Mouse (Mus musculus) layer of hippocampus, postnatal 25 days (tissue): Measurements from ENCODE around the gene Morf4l1. TPM values are rescaled to one million over a fixed set of nuclear protein-coding genes. Genes with fewer than 3 reads are reported as not detected.
"Not testable (repeated sequence)": the region's sequence is repeated elsewhere in the genome, so short reads cannot be mapped to it uniquely, and the experiment has no call there.

Source experiments
- DNase-seq, 2 experiments: peaks; one replicate each; pipeline ENCODE4 v3.0.0; 2022; ENCODE audit warnings: mixed read lengths in 2 of 2, low spot score in 1 of 2; ENCODE audit errors: extremely low spot score in 1 of 2
- total RNA-seq, 2 experiments: library from RNA; stranded (reverse); gene quantifications; 2 replicates each; pipeline ENCODE4 v1.2.3; 2021

The Morf4l1 gene
- total RNA-seq, 2 experiments from 2014 or later, result 401 to 432 TPM

DNA sequence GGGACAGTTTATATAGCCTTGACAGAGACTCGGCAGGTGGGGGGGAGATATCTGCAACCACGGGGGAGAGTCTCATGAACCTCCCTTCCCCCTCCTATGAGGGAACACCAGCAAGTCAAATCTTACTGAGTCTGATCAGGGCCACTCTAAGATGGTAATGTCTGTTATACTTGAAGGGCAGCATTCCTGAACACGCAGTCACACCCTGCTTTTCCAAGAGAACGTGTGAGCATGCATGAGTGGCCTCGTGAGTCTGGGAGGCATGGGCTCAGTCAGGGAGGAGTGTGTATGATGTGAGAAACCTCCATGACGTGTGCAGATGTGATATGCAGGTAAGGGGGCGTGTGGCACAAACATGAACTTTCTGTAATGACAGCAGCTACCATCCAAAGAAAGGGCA is 45.1 kb downstream of the Morf4l1 start:
- DNase-seq, result no peak

DNA sequence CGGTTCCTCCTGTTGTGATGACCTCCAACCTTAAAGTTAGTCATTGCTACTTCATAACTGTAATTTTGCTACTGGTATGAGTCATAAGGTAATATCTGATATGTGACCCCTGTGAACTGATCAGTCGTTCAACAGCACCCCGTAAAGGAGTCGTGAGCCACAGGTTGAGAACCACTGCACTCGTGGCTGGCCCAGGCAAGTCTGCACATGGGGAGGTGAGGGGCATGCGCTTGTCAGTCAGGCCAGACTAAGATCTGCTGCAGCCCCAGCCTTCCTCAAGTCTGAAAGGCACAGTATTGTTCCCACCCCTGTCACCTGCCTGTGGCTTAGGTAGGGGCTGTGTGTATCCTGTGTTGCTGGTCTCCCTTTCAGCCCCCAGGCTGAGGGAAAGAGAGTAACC is 45.8 kb downstream of the Morf4l1 start:
- no peak for DNase-seq

DNA sequence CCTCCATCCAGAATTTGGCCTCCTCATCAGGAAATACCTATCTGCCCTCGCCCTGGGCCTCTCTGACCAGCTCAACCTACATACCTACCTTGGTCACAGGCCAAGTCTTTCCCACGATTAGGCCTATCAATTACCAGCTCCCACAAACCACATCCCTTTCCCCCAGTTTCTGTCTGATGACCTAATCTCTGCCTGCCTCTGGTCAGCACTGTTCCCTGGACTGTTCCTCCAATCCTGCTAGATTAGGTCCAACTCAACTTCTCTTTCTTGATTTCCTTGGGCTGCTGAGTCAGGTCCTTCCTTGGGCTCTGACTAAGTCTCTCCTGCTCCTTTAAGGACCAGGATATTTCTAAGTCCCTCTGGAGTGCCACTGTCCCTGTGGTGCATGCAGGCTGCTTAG is 47.2 kb downstream of the Morf4l1 start:
- DNase-seq, result no peak

DNA sequence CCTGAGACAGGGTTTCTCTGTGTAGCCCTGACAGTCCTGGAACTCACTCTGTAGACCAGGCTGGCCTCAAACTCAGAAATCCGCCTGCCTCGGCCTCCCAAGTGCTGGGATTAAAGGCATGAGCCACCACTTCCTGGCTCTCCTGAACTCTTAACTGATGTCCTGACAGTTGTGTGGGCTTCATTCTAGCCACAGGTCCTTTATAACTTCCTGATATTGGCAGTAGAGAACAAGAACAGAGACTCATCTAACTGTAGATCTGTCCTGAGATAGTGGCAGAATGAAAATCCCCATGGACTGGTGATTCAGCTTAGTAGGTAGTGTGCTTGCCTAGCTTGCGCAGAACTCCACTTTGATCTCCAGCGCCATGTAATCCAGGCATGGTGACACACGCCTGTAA is 53.6 kb downstream of the Morf4l1 start:
- not testable (repeated sequence) for DNase-seq

DNA sequence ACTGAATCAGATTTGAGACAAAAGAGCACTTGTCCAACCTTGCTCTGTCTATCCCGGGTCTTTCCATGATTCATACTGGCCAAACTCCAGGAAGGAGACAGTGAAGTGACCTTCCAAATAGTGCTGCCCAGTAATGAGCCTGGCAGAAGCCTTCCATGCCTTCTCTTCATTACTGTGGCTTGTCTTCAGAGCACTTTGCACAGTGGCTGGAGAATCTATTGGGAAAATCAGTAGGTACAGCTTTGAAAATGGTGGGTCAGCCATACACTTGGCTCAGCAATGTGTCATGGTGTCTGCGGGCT is 54.0 kb downstream of the Morf4l1 start:
- DNase-seq, result no peak

DNA sequence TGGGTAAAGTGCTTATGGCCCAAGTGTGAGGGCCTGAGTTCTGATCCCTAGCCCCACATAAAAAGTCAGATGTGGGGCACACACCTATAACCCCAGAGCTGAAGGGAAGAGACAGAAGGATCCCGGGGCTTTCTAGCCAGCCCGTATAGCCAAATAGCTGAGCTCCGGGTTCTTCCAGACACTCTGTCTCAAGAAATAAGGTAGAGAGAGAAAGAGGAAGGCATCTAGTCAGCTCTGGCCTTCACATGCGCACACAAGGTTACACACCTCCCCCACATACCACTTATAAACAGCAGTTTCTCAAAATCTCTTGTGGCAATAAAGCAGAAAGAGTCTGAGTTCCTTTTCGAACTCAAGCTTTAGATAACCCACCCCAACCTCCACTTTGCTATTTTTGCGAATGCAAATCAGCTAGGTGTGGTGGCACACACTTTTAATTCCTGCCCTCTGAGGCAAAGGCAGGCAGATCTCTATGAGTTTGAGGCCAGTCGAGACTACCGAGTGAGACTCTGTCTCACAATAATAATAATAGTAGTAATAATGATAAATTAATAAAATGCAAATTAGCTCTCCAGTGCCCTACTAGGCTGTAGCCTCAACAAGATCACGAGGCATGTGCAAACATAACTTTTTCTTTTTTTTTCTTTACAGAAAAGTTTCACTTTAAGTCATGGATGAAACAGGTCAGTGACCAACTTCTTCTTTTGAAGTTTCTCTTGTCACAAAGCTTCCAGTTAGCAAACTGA is 54.6 kb downstream of the Morf4l1 start:
- DNase-seq, result no peak

DNA sequence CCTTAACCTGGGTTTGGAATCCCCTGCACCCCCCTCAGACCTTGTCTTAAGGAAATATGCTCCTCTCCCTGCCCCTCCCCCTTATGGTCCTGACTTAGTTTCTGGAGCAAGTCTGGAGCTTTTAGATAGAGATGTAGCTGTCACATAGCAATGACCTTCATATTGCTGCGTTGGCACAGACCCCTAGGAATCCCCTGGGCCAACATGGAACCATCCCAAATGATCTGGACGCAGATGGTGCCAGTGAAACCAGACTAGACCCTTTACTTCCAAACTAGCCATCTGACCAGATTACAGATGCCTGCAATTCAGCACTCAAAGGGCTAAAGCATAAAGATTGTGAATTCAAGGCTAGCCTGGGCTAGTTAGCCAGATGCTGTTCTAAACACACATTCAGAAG is 57.9 kb downstream of the Morf4l1 start:
- no peak for DNase-seq

DNA sequence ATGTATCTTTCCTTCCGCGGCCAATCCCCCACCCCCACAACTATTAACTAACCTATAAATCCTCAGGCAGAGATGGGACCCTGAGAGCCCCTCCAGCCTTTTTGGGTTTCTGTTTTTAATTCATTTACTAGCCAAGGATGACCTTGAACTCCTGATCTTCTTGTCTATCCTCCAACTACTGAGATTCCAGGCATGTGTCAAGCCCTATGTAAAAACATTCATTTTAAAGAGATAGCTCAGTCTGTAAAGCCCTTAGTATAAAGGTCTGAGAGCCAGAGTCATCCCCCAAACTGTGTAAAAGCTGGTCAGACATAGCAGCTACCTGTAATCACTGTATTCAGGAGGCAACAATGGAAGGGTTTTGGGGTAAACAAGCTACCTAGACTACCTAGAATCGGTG is 58.7 kb downstream of the Morf4l1 start:
- DNase-seq, result no peak

DNA sequence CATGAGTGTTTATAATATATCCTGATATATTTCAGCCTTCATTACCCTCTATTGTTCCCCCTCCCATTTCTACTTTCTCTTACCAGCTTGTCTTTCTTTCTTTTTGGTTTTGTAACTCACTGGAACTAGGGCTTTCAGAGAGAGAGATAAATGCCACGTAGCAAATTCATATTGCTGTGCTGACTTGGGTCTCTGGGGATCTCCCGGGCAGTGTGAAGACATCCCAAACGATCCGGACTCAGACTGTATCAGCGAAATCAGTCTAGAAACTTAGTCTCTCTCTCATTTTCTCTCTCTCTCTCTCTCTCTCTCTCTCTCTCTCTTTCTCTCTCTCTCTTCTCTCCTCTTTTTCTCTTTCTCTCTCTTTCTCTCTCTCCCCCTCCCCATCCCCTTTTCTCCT is 59.2 kb downstream of the Morf4l1 start:
- DNase-seq, result no peak

DNA sequence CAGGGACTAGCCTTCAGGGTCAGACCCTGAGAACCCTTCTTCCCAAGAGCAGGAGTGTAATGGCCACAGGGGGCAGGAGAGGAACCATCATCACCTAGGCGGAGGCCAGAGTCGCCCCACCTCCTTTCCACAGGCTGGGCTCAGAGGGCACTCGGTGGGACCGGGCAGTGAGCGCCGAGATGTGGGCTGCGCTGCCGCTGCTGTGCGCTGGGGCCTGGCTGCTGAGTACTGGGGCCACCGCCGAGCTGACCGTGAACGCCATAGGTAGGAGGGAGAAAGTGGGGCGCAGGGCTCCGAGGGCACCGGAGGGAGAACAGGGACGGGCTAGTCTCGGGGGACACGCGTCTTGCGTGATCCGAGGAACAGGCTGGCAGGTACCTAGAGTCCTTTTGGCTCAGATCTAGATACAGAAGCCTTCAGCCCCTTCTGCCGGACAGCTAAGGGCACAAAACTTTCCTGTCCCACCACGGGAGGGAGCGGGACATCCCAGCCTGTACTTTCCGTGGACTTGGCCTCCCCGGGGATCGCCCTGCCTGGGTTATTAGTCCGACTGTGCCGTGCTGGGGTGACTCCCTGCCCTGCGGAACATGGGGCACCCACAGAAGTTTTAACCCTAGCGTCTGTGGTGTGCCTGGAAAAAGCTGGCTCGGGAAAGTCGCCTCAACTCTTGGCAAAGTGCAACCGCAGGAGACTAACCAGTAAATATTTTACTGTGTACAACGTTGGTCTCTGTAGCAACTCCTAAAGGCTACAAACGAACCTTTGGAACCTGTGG is 60.0 kb downstream of the Morf4l1 start:
- DNase-seq, result no peak

DNA sequence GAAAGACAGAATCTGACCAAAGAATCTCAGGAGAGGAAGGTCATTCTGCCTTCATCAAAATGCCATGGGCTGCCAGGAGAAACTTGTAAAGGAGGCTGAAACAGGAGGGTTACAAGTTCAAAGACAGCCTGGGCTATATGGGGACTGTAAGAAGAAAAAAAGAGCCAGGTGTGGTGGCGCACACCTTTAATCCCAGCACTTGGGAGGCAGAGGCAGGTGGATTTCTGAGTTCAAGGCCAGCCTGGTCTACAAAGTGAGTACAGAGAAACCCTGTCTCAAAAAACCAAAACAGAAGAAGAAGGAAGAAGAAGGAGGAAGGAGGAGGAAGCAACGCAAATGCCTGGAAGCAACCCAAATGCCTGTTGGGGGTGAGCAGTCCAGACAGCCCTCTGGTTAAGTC is 60.7 kb downstream of the Morf4l1 start, which contains the start of gene Ctsh:
Gene Ctsh (plus strand): TSS at position 301 of the 400 bp plus-strand sequence.
- no peak for DNase-seq

DNA sequence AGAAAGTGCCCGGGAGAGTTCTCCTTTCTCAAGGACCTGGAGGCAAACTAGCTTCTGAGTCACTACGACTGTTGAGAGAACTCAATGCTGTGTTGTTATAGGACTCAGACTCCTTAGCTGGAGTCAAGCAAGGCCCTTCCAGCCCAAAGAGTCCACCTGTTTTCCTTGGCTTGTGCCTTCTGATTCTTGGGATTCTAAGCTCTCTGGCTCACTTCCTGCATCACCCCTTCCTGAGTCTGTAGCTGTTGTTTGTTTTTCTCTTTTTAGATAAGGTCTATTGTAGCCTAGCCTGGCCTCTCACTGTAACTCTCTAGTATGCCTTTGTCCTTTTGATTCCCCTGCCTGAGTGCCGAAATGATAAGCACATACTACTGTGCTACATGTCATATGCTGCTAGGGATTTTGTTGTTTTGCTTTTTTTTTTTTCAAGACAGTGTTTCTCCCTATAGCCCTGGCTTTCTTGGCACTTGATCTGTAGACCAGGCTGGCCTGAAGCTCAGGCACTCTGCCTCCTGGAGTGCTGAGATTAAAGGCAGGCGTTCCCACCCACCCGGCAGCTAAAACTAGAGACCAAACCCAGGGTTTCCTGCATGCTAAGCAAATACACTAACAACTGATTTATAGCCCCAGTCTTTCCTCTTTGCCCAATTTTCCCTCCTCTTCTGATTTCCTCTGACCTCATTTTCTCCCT is 66.5 kb downstream of the Morf4l1 start:
- DNase-seq, result no peak

DNA sequence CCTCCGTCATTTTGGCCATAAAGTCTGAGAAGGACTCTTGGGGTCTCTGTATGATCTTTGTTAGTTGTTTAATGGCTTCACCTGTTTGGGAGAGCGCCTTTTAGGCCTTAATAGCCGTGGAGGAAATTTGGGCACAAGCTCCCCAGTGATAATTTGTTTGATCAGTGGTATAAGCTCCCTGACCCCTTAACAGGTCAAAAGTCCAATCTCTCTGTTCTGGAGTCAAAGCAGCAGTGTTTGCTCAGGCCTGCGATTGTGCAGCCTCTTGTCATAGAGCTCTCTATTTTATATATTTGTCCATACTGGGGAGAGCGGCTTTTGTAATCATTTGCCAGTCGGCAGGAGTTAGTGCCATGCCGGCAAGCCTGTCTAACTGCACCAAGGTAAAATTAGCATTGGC is 69.4 kb downstream of the Morf4l1 start:
- no peak for DNase-seq

DNA sequence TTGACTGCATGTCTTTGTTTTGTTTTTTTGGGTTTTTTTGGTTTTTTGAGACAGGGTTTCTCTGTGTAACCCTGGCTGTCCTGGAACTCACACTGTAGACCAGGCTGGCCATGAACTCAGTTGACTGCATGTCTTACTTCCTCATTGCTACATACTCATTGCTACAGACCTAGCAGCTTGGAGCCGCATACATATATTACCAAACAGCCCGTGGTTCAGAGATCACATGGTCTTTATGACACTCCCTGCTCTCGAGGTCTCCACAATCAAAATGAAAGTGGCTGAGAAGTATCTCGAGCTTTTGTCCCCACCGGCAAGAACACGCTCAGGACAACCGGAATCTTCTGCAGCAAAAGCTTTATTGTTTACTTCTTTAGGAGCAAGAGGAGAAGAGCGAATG is 71.7 kb downstream of the Morf4l1 start:
- DNase-seq, result not testable (repeated sequence)

Other genes with a start within 250 kb of the Morf4l1 start
- 100 to 1,000 TPM; 405 to 439 TPM for gene Rasgrf1, start 204.9 kb downstream of the Morf4l1 start, total RNA-seq
- 10 to 100 TPM; 15.2 to 18.1 TPM for gene Ctsh, start 60.6 kb downstream of the Morf4l1 start, total RNA-seq
- under 1 TPM; 0.62 to 0.77 TPM for gene Adamts7, start 48.3 kb upstream of the Morf4l1 start, total RNA-seq
- gene Tbc1d2b, start 156.0 kb upstream of the Morf4l1 start, total RNA-seq, result 10 to 100 TPM in 1 of 2 experiments, 1 to 10 TPM in 1; 8.7 to 10.0 TPM